Mouse (Mus musculus) spleen, postnatal 14 days (tissue): ENCODE results near the gene Ppp3ca.

ENCODE experiments used
- DNase-seq, 2 experiments: peaks; one replicate each; pipeline ENCODE4 v3.0.0; 2021 to 2022; ENCODE audit warnings: low spot score in 2 of 2

Ppp3ca gene

DNA sequence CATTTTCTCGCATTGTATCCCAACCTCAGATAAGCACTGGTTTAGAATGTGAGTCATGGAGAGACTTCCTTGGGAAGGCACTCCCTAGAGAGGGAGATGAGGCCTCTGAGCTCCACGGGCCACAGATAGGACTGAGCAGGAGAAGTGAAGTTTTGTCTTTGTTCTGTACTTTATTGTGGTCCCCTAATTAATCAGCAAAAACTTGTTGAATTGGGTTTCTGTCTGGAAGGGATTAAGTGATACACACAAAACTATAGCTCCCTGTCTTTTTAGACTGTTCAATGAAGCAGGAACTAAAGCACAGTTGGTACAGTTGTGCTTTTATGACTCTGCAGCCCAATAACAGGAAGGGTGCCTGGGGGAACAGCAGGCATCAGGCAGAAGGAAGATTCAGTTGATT lies 95.6 kb downstream of the Ppp3ca start:
- DNase-seq, result no peak

DNA sequence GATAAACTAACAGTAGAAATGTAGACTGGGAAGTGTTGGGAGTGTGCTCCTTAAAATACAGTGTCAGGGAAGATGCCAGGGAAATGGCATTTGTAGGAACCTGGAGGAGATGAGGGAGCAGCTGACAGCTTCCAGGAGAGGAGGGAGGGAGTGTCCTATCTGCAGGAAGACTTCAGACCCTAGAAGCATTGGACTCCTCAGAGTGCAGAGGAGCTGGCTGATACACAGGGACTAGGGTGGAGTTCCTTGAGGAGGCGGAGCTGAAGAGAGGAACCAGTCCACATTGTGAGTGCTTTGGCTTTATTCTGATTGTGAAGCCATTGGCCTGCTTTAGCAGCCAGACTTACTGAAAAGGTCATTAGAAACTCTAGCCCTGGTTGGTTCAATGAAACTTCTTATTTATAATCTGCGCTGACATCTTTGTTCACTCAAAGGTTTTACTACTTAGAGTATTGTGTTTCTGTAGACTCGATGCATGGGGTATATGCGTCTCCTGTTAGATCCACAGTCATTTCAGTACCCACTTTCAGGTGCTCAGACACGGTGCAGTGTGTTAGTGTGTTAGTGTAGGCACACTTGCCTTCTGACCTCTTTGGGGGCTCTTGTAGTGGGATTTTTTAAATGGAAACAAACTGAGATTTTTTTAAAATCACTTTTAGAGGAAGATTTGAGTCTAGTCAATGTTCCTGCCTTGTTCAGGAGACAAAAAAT lies 99.0 kb downstream of the Ppp3ca start:
- no peak for DNase-seq

DNA sequence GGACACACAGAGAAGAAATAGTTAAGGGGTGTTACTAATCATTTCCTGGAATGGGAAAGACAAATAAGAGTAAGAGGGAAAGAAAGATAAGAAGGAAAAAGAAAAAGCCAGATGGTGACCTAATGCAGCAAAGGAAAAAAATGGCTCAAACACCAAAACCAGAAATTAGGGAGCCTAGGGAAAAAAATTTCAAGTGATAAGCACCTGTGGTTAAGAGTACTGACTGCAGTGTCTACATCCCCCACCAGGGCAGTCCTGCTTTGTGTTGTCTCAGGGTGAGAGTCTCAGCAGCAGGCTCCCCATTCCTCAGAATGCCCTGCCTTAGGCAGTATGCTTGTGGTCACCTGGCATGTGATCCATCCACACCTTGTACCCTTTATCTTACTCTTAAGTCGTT lies 99.6 kb downstream of the Ppp3ca start:
- no peak for DNase-seq

DNA sequence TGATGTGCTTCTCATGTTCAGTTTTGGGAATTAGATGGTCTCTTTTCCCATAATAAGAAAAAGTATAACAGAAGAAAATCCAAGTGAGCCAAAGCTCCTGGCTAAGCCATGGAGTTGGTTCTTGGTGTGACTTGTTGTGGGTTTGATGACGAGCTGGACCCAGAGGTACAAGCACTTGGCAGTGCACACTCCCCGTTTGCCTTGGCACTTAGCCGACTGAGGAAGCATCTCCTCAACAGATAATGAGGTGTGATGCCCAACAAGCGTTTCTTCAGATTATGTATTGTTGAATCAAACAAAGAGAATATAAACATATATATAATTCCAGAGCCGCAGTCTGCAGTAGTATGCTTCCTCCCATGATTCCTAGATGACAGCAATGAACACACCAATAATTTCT lies 101.8 kb downstream of the Ppp3ca start:
- no peak for DNase-seq

DNA sequence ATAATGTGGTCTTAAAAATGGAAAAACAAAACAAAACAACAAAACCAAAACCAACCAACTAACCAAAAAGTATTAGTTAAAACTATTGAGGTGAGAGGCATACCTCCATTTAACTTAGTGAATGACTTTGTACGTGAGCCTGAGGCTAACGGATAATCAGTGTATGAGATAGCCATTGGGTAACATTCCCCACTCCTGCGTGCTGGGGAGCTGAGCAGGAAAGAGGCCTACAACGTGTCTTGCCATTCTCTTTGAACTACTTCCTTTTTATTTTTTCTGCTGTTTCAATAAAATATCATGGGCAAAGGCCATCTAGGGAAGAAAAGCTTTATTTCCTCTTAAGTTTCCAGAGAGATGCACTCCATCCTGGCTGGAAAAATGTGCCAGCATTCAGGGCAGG lies 103.3 kb downstream of the Ppp3ca start:
- no peak for DNase-seq

DNA sequence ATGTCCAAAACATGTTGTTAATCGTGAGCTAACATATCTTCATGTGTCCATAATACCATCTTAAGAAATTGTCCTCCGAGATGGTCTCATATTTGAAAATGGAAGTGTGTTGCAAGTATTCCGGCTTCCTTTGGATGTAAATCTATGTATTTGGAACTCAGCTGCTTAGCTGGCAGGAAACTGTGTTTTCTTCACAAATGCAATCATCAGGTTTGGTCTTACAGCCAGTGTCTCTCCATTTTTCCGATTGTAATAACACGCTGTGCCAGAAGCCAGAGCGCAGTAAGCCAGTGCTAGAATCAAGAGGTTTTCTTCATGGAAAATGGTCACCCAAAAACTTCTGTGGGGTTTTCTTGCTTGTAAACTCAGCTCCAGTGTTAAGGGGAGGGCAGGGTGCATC lies 104.3 kb downstream of the Ppp3ca start:
- DNase-seq, result no peak

DNA sequence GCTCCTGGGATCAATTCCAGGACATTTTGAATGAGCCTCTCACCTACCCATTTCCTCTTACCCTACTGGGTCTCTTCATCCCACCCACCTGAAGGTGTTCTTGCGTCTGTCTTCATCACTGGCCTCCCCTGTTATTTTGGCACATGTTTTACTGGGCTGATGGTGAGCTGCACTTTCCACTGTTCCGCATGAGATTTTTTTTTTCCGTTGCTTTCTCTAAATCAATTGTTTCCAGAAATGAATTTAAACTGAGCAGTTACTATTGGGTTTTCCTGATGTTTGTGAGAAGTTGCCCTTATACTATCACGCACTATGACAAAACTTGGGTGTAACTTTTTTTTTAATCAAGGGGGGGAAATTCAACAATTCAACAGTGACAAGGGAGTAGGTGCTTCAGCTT lies 106.6 kb downstream of the Ppp3ca start:
- no peak for DNase-seq

DNA sequence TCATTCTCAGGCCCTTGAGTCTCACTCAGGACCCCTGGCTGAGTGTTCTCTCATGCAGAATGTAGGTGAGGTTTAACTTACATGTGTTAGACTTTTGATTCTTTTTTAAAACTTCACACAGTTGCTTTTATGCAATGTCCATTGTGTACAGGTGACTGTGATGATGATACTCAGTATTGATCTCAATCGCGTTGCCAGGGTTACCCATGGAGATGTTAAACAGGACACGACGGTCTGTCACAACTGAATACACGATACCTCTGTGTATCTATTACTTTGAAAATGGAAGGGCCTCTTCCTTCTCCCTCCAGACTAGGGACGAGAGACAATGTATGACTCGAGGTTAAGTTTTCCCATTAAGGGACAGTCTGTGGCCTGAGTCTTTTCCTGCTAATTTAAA lies 107.5 kb downstream of the Ppp3ca start:
- no peak for DNase-seq

DNA sequence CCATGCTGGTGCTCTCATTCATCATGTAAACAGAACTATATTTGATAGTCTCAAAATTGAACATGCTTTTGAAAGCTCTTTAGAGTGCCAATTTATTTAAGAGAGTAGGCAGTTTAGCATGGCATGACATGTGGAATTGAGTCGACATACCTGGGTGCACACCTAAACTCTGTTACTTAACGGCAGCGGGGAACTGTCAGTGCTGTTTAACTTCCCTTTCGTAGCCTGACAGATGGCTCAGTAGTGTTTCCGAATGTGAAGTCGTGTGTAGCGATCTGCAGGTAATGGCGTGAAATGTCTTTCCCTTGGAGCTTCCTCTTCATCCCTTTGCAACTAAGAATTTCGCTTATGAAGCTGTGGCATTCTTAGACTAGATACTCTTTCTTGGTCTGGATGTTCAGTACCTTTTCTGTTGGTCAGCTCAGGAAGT lies 107.9 kb downstream of the Ppp3ca start:
- DNase-seq, result no peak

DNA sequence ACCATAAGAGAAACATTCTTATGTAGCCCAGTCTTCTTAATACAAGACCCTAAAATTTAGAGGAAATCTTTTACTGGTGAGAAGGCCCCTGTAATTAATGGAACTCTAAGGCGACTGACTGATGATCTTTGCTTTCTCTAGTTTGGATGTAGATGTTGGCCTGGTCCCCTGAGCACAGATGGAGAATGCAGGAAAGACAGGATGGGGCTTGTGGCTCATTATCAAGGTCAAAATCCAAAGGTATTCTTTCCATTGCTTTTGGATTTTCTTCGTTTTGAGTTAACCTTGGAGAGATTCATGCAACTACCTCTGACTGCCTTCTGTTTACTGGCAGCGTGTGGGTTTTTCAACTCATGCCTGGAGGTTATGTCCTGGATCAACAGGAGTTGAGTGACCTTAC lies 110.4 kb downstream of the Ppp3ca start:
- no peak for DNase-seq

DNA sequence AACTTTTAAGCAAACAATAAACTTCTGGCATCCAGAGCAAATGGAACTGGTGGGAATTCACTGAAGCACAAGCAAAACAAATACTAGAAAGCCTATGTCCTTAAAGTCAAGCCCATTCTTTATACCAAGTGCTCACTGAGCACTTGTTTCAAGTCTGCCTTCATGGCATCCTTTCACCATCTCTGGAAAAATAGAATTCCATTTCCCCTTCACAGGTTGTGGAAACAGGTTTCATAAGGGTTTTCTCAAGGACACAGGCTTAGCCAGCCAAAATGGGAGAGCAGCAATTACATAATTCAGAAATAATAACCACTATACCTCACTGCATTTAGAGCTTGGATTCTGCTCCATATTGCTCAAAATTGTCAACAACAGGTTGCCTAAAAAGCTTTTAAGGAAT lies 112.1 kb downstream of the Ppp3ca start:
- DNase-seq, result no peak

DNA sequence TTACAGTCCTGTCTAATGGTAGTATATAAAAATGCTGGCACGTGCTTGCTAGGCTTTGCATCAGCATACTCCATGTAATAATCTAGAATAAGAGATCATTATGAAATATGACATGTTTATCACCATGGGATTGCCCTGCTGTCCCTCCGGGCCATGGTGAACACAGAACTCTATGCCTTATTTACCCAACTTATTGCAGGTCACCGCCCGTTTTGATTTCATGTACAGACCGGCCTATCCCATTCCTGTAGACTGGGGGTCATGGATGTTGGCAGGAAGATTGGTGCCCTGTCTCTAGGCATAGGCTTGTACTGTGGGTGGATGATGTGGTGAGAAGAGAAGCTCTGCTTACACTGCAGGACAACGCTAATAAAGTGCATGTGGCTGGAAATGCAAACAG lies 115.8 kb downstream of the Ppp3ca start:
- DNase-seq, result no peak

DNA sequence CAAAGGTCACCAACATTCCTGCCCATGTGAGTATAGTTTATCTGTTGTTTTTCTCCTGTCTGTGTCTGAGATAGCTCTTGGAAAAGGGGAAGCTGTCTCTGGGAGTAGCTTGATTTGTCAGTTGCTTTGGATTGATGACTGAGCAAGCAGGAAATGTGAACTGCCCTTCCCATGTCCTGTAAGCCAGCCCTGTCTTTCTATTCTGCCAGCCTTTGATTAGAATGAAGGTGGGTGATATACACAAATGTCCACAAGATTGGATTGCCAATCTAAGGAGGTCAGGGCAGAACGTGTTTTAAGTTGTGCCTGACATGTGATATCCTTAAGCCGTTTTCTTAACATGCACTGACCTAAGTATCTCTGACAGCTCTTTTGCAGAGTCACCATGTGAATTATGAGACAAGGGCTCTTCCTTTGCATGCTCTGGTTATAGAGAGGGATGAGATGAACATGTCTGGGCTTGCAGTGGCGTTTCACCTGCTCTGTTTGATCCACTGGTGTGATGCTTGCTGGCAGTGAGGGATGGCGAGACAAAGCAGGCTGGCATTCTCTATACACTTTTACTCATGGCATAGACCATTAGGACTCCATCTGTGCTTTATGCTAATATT lies 120.4 kb downstream of the Ppp3ca start:
- DNase-seq, result no peak

DNA sequence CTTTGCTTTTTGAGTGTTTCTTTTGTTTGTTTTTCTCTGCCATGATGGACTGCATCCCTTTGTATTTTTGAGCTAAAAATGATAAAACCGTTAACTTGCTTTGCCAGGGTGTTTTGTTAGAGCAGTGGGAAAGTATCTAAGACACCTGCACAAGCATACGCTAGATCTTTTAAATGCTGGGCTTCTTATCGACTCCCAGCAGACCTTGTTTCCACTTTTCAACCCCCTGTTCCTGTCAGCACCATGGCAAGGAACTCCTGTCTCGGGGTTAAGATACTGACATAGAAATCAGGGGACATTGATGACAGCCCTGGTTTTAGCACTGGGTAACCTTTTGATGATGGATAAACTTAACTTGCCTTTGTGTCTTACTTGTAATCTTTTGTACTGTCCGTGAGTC lies 121.5 kb downstream of the Ppp3ca start:
- DNase-seq, result no peak

DNA sequence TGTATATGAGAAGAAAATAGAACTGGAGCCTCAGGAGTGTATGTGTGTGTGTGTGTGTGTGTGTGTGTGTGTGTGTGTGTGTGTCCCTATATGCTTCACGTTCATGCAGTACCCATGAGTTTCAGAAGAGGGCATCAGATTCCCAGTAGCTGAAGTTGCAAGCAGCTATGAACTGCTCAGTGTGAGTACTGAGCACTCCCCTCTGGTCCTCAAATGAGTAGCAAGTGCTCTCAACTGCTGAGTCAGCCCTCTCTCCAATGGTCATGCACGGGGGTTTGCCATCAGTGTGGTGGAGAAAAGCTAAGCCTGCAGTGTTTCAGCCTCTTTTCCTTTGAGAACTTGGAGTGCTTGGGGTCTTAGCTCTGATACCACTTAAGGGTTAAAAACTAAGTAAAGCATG lies 122.0 kb downstream of the Ppp3ca start:
- DNase-seq, result no peak

DNA sequence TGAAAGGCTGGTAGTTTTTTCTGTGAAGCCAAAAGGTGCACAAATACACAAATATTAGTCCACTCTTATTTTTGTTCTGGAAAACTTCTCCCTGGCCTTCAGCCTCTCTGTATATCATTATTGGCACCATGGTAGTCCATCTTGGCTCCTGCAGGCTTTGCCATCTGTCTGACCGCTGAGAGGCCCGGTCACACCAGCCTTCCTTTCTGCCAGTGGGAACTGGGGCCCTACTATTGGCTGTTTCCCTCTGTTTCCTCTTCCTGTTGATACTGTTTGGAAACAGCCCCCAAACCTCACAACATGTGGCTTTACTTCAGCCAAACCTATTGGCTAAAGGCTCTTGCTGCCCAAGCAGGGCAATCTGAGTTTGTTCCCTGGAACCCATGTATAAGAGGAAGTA lies 123.5 kb downstream of the Ppp3ca start:
- no peak for DNase-seq

DNA sequence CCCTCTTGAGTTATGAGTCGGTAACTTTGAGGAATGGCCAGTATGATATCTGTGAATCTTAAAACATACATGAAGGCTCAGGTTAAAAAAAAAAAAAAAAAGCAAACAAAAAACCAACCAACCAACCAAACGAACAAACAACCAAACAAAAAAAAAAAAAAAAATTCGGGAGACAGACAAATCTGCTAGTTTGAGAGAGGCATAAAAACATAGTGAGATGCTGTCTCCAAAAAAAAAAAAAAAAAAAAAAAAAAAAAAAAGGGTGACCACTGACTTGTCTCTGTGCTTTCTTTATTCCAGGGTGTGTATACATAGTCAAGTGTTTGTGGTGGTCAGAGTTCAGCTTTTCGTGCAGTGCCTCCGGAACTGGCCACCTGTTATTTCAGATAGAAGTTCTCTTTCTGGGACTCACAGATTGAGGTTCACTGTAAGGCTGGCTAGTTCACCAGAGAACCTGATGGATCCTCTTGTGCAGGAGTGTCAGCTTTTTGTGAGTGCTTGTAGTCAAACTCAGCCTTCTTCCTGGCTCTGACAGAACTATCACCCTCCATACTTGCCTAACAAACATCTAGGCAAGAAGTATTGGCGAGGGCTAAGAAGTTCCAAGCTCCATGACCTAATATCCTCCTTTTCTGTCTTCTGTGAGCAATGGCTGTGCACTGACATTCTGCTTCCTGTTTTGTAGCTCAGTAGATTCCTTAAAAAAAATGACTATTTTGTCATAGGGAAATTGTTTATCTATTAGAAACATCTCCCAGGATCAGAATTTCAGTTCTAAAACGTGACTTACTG lies 124.7 kb downstream of the Ppp3ca start:
- DNase-seq, result no peak

DNA sequence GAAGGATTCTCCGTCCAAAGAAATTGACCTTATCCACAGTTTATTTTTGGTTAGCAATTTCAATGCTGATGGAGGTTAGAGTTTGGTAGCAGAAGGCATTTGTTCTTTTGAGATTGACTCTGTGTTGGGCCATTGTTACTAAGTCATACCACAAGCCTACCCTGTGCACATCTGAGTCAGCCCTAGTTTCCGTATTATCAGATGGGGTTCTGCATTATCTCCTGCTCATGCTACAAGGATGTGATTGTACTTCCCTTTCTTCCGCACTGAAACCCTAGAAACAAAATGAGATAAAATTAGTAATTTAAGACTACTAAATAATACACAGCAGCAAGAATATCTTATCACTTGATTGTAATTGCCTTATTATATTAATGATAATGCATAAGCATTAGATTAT lies 129.0 kb downstream of the Ppp3ca start:
- no peak for DNase-seq

DNA sequence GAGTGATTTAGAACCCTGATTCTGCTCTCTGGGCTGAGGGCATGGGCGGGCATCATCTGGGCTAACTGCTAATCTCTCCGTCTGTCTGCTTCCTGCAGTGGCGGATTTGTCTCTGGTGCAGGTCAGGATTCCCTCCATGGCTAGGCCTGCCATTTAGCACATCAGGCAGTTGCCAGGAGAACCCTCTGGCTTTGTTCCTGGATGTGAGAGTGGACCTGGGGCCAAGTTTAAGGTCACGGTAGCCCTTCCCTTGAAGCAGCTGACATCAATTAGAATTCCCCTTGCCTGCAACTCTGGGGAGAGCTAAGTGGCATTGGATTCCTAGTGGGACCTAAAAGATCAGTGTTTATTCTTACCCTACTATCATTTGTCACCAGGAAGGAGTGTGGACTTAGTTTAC lies 132.7 kb downstream of the Ppp3ca start:
- no peak for DNase-seq

DNA sequence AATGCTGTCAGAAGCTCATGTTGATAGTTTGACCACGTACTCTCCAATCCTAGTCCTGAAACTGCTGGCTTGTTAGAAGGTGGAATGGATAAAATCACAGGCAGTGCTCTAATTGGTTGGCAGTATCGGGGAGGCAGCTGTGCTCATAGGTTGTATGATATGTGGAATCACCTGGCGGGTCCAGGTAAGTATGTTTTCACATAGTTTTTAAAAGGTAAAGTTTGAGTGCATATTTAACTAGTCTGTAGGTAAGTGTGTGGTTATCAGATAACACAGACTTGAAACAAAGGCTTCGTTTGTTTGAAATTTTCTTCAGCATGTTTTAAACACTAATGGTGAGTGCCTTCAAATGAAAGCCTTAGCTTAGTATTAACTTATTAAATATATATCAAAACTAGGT lies 136.0 kb downstream of the Ppp3ca start:
- DNase-seq, result no peak

DNA sequence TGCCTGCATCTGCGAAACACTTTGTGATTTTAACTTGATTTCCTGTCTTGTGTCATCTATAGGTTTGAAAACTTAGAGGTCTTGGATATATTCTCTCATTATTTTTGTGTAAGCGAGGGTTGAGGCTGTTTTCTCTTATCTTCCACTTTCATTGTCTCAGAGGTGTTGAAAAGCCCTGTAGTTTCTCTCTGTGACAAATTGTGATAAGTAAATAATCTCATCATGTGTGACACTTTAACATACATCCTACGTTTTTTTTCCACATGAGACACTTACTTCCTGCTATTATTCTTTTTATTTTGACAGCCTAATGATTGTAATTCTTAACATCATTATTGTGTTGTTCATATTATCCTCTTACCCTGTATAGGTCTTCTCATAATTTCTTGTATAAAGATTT lies 140.3 kb downstream of the Ppp3ca start:
- no peak for DNase-seq

DNA sequence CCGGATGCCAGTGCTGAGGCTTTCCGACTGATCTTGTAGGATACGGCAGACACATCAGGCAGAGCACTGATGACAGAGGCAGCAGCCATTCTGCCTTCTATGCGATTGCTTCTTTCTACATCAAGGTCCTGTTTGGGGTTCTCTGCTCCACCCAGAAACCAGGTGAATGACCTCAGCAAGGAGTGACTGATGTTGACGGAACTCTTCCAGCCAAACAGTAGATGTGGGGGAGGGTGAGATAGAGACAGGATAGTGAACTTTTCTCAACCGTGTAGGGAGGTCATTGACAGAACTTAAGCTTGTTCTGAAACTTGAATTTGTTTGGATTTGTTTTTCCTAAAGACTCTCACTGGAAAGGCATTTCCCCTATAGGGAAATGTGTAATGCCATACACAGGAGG lies 142.2 kb downstream of the Ppp3ca start:
- DNase-seq, result no peak

DNA sequence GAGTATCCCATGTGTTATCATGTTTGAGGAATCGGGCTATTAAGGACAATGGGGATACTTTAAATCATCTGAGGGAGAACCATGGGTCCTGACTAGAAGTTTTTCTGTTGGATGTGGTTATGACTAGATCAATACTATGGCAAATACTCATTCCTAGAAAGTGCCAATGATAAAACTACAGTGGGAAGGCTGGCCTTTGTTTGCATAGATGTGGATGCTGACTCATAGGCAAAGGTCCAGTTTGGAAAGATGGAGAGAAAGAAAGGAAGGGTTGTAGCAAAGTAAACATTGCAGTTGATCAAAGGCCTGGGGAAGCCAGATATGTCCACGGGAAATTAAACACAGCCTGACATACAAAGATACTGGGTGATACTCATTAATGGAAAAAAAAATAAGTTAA lies 142.9 kb downstream of the Ppp3ca start:
- no peak for DNase-seq
